Mouse (Mus musculus) forebrain, postnatal 0 days (tissue): ENCODE results near the gene Dab1. TPM values are rescaled to one million over a fixed set of nuclear protein-coding genes. Genes with fewer than 3 reads are reported as not detected.

Source experiments
- ATAC-seq: fragments of 200-750 bp; cut with Nextera tagmentation; 2 replicates; pipeline ENCODE4 v1.8.0; 2017; ENCODE audit warnings: mild to moderate bottlenecking, moderate library complexity
- DNase-seq: peaks from one replicate; pipeline ENCODE4 v3.0.0-alpha.2; 2015
- H3K27ac ChIP-seq: fragments of 300-500 bp; sonication (generic); 2 replicates; pipeline ENCODE4 v1.5.1; 2014; ENCODE audit warnings: low read depth, mild to moderate bottlenecking, antibody characterized with exemption, low read length, moderate library complexity, mixed read lengths
- H3K27me3 ChIP-seq: fragments of 300-500 bp; sonication (generic); 2 replicates; pipeline ENCODE4 v1.6.1; 2014; ENCODE audit warnings: mild to moderate bottlenecking, low read length, mixed read lengths; ENCODE audit not compliant: insufficient read depth
- H3K36me3 ChIP-seq: fragments of 300-500 bp; sonication (generic); 2 replicates; pipeline ENCODE4 v1.6.1; 2014; ENCODE audit warnings: mild to moderate bottlenecking, moderate library complexity; ENCODE audit not compliant: insufficient read depth
- H3K4me1 ChIP-seq: fragments of 300-500 bp; sonication (generic); 2 replicates; pipeline ENCODE4 v1.6.1; 2014; ENCODE audit warnings: antibody characterized with exemption; ENCODE audit not compliant: insufficient read depth
- H3K4me2 ChIP-seq: fragments of 300-500 bp; sonication (generic); 2 replicates; pipeline ENCODE4 v1.6.1; 2014; ENCODE audit warnings: low read depth, mild to moderate bottlenecking, moderate library complexity
- H3K4me3 ChIP-seq: fragments of 300-500 bp; sonication (generic); 2 replicates; pipeline ENCODE4 v1.5.1; 2014; ENCODE audit warnings: low read depth, low read length, mixed read lengths
- H3K9ac ChIP-seq: fragments of 300-500 bp; sonication (generic); 2 replicates; pipeline ENCODE4 v1.6.1; 2014; ENCODE audit warnings: mild to moderate bottlenecking
- H3K9me3 ChIP-seq: fragments of 300-500 bp; sonication (generic); 2 replicates; pipeline ENCODE4 v1.6.1; 2016; ENCODE audit warnings: low read length
- CTCF ChIP-seq: sonication (generic); IDR thresholded peaks from 2 replicates; pipeline ENCODE4 v1.5.1; 2016; ENCODE audit warnings: antibody characterized with exemption, control low read depth, low read depth
- WGBS: fragments of 180-500 bp; shearing (Covaris S2); extraction: QIAGEN DNeasy Blood & Tissue Kit; methylation state at CpG from one replicate; pipeline ENCODE4 v1.1.7; 2014; 5-methylcytosine and 5-hydroxymethylcytosine counted together
- polyA plus RNA-seq: library from polyadenylated mRNA; unstranded; fragments of >200 nt; fragmentation: Nextera tagmentation; extraction: Ambion mirVana; gene quantifications from 2 replicates; pipeline ENCODE4 v1.2.1, GENCODE M21; 2015
- total RNA-seq: library from RNA; depleted of rRNA; stranded (reverse); fragments of >200 nt; gene quantifications from 2 replicates; pipeline ENCODE4 v1.2.3, GENCODE M21; 2014

Gene Dab1
- total and polyA plus RNA-seq, 2 experiments from 2014 or later = 64.8 to 141 TPM

DNA sequence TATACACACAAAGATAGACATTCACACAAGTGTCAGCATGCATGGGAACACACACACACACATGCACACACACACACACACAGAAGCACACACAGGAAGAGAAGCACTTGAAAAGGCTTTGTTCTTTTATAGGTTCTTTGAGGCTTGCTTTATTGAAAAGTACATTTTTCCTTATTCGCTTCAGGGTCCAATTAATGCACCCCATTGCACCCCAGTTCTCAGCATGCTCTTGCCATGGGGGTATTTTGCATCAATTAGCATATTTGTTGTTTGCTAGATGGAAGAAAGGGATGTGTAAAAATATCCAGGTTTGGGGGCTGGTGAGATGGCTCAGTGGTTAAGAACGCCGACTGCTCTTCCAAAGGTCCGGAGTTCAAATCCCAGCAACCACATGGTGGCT, 1025.7 kb downstream of the Dab1 start:
- peak; percentile 14; the same call in 1 of the 2 replicates for ATAC-seq
- H3K36me3 ChIP-seq = no peaks in the 10 kb centered on the region
- TF ChIP-seq CTCF = no peak
- DNase-seq = peak; percentile 17
- no peak overlapping the region for H3K4me3 ChIP-seq
- WGBS = 50% methylated on average over 4 of the region's 4 CpGs
- peak overlapping the region; percentile 87; the same call in 1 of the 2 replicates for H3K27ac ChIP-seq
- H3K9ac ChIP-seq = no peak overlapping the region
- no peaks in the 10 kb centered on the region for H3K27me3 ChIP-seq
- no peaks in the 10 kb centered on the region for H3K9me3 ChIP-seq
- peaks cover 12% of the 10 kb centered on the region; the same call in 1 of the 2 replicates for H3K4me1 ChIP-seq
- H3K4me2 ChIP-seq = no peak overlapping the region

DNA sequence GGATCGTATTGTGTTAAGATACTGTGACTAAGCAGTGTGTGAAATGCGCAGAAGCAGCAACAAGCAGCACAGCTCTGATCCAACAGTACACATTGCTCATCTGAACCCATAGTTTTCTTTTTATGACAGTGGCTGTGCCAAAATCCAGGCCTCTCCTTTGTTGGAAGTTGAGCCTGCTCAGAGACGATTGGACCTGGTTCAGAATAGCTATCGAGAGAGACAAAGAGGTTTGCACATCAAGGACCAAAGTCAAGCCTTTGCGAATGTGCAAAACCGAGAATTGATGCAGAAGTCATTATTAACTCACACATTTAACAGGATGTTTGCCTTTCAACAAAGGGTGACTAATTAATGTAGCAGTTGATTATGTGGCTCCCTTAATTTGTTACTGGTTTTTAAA, 1032.6 kb downstream of the Dab1 start:
- ATAC-seq (no peak), DNase-seq (no peak)
- H3K4me3 ChIP-seq = no peak overlapping the region
- H3K27ac ChIP-seq = no peak overlapping the region
- peaks cover 20% of the 10 kb centered on the region for H3K4me1 ChIP-seq
- no peak overlapping the region for H3K4me2 ChIP-seq
- H3K9ac ChIP-seq = no peak overlapping the region
- TF ChIP-seq CTCF = no peak
- 33% methylated on average over 6 of the region's 6 CpGs for WGBS
- no peaks in the 10 kb centered on the region for H3K9me3 ChIP-seq
- H3K36me3 ChIP-seq = no peaks in the 10 kb centered on the region
- H3K27me3 ChIP-seq = no peaks in the 10 kb centered on the region

DNA sequence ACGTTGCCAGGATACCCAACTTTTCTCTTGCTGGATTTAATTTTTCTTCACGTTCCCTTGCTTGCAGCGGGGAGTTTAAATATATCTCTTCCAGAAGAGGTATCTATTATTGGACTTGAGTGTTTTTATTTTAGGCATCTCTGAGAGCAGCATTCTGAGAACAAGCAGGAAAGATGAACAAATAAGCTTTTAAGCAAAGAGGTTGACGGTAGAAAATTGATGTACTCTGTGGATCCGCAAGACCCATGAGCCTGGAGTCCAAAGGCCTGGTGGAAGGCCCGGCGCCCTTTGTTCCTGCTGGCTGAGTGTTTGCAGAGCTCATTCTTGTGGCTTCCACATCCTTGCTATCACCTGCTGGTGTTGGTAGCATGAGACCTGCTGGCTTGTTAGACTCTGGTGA, 1037.6 kb downstream of the Dab1 start:
- no peaks in the 10 kb centered on the region for H3K27me3 ChIP-seq
- H3K36me3 ChIP-seq = no peaks in the 10 kb centered on the region
- H3K9me3 ChIP-seq = no peaks in the 10 kb centered on the region
- no peak overlapping the region for H3K9ac ChIP-seq
- H3K4me1 ChIP-seq = peaks cover 15% of the 10 kb centered on the region
- DNase-seq (peak; percentile 31), ATAC-seq (no peak)
- WGBS = 63% methylated on average over 7 of the region's 7 CpGs
- 0 out of 2 replicates have a peak overlapping the region, but pooled peaks have one; percentile 21 for H3K27ac ChIP-seq
- no peak for TF ChIP-seq CTCF
- H3K4me3 ChIP-seq = no peak overlapping the region
- H3K4me2 ChIP-seq = no peak overlapping the region

DNA sequence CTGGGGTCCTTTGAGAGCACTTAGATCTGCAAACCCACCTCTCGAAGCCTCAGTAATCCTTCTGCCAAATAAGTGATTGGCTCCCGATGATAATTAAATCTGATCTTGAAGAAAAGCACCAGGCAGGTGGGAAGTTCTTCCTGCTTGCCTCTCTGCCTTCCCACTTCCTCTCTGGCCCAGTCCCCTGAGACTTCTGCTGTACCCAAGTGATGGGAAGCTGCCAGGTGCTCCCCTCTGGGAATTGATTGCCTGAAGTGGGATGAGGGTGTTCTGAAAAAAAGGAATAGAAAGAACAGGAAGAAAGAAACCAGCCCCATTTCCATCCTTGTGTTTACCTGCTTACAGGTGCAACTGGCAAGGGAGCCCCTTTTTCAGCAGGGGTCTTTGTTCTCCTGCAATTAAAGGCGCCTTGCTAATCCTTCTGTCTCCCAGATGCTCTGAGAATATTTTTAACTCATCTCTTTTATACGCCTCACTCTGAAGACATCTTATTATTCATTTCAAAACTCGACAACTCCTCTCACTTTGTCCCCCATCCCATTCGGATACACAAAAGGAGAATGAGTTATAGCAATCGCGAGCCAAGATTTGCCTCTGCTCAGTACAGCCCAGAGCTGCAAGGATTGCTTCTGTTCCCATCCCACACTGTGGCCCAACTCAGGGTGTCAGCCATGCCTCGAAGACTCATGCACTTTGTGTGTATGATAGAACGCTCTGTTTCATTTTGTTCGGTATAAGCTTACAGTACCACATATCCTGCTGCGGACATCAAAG, 1043.9 kb downstream of the Dab1 start:
- H3K9me3 ChIP-seq = no peaks in the 10 kb centered on the region
- no peak overlapping the region for H3K4me3 ChIP-seq
- H3K27me3 ChIP-seq = no peaks in the 10 kb centered on the region
- H3K4me1 ChIP-seq = peaks cover 11% of the 10 kb centered on the region; the same call in 1 of the 2 replicates
- ATAC-seq (peak; percentile 71), DNase-seq (peak; percentile 39)
- H3K36me3 ChIP-seq = no peaks in the 10 kb centered on the region
- no peak overlapping the region for H3K9ac ChIP-seq
- H3K27ac ChIP-seq = peak overlapping the region; percentile 64; the same call in 1 of the 2 replicates
- 49% methylated on average over 12 of the region's 12 CpGs for WGBS
- TF ChIP-seq CTCF = no peak
- no peak overlapping the region for H3K4me2 ChIP-seq

DNA sequence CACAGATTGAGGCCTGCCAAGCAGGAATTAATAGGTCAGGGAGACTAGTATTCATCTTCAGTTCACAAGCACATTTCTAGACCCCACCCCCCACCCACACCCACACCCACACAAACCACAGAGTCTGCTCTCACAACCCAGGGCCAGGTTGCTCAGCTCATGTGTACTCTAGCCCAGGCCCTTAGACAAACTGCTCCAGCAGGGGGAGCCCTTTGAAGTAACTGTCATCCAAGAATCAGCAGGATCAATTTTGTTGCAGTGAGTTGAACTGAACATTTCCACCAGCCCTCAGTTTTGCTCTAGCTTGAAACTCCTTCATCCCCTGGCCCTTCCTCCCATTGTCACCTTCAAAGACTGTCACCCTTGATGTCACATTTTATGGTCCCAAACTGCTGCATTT, 1046.4 kb downstream of the Dab1 start:
- Histone ChIP-seq H3K4me1 (peaks cover 12% of the 10 kb centered on the region), H3K36me3 (no peaks in the 10 kb centered on the region), H3K27me3 (no peaks in the 10 kb centered on the region), H3K9me3 (no peaks in the 10 kb centered on the region), H3K4me3 (no peak overlapping the region), H3K4me2 (no peak overlapping the region), H3K27ac (no peak overlapping the region), H3K9ac (no peak overlapping the region)
- TF ChIP-seq CTCF = peak; percentile 67
- DNase-seq = peak; percentile 51
- no peak for ATAC-seq

DNA sequence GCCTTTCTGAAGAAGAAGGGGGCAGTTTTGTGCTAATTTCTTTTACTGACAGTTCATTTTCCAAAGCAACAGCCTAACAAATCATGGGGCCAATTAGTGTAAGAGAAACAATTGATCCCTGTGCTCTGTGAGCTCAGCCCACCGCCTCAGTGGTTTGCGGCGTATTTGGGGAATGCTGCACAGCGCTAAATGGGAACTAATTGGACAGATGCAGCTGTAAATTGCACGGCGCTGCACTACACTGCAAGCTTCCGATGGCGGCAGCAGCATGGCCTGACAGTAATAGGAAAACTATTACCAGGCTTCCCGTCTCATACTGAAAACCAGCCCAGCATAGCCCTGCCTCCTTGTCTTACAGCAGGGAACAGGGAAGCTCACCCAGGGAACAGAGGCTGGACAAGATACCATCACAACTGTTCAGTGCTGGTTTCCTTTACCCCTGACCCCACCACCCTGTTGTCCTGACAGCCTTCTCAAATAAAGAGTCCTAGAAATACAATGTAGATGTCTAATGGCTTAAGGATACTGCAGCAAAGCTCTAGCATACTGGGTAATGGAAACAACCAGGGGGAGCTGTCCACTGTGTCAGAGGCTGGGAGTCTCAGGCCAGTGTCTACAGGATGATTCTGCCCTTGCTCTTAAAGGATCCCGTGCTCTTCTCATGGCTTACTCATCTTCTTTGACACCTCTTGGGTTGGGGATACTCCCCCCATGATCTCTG, 1047.8 kb downstream of the Dab1 start:
- peak; percentile 41 for DNase-seq
- Histone ChIP-seq H3K9me3 (no peaks in the 10 kb centered on the region), H3K36me3 (no peaks in the 10 kb centered on the region), H3K4me2 (no peak overlapping the region), H3K9ac (no peak overlapping the region), H3K27me3 (no peaks in the 10 kb centered on the region), H3K27ac (no peak overlapping the region), H3K4me1 (peaks cover 19% of the 10 kb centered on the region), H3K4me3 (no peak overlapping the region)
- WGBS = 22% methylated on average over 10 of the region's 10 CpGs
- peak; percentile 68 for ATAC-seq
- TF ChIP-seq CTCF = no peak

DNA sequence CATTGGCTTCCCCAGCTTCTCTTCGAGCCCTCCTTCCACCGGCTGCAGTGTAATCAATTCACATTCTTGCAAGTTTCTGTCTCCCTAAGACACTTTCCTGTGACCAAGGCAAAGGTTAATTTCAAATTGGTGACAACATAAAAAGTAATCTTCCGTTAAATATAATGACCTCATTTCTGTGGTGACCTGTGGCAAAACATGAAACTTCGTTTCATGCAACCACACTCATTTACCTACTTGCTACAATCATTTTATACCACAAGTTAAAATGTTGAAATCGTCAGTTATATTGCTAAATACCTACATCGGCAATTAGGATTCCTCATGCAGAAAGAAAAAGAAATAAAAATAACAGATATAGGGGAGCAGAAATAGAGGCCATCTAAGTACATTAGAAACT, 1048.9 kb downstream of the Dab1 start:
- Histone ChIP-seq H3K4me1 (peaks cover 15% of the 10 kb centered on the region), H3K9me3 (no peaks in the 10 kb centered on the region), H3K9ac (no peak overlapping the region), H3K4me3 (no peak overlapping the region), H3K27me3 (no peaks in the 10 kb centered on the region), H3K4me2 (no peak overlapping the region), H3K36me3 (no peaks in the 10 kb centered on the region), H3K27ac (no peak overlapping the region)
- no peak for ATAC-seq
- WGBS = 76% methylated on average over 6 of the region's 6 CpGs
- TF ChIP-seq CTCF = no peak
- no peak for DNase-seq
